Mouse (Mus musculus) neural tube, embryonic 11.5 days (tissue): ENCODE measurements at regions not wholly inside any gene's neighbourhood (a gene's known extent, or its start where the extent isn't known, plus 50 kb on each side); places are given as distances from the start of the nearest gene placed in this dataset.

Source experiments
- ATAC-seq: fragments of 200-750 bp; cut with Nextera tagmentation; 2 replicates; pipeline ENCODE4 v1.8.0; 2017; ENCODE audit warnings: moderate number of reproducible peaks, mild to moderate bottlenecking, moderate TSS enrichment, moderate library complexity; ENCODE audit not compliant: insufficient read depth, low FRiP score, low TSS enrichment
- DNase-seq: peaks from one replicate; pipeline ENCODE4 v3.0.0-alpha.2; 2015; ENCODE audit warnings: low spot score
- H3K27ac ChIP-seq: fragments of 300-500 bp; sonication (generic); 2 replicates; pipeline ENCODE4 v1.5.1; 2014; ENCODE audit warnings: low read depth, mild to moderate bottlenecking, low read length
- H3K27me3 ChIP-seq: fragments of 300-500 bp; sonication (generic); 2 replicates; pipeline ENCODE4 v1.6.1; 2014; ENCODE audit warnings: mild to moderate bottlenecking, low read length, mixed read lengths; ENCODE audit not compliant: control insufficient read depth, insufficient read depth
- H3K36me3 ChIP-seq: fragments of 300-500 bp; sonication (generic); 2 replicates; pipeline ENCODE4 v1.6.1; 2014; ENCODE audit warnings: mild to moderate bottlenecking, low read length, moderate library complexity, mixed read lengths; ENCODE audit not compliant: control insufficient read depth, insufficient read depth
- H3K4me1 ChIP-seq: fragments of 300-500 bp; sonication (generic); 2 replicates; pipeline ENCODE4 v1.6.1; 2014; ENCODE audit warnings: low read length, mixed read lengths; ENCODE audit not compliant: control insufficient read depth, insufficient read depth
- H3K4me2 ChIP-seq: fragments of 300-500 bp; sonication (generic); 2 replicates; pipeline ENCODE4 v1.6.1; 2014; ENCODE audit warnings: low read depth, mild to moderate bottlenecking, moderate library complexity
- H3K4me3 ChIP-seq: fragments of 300-500 bp; sonication (generic); 2 replicates; pipeline ENCODE4 v1.5.1; 2014; ENCODE audit warnings: low read depth, low read length
- H3K9ac ChIP-seq: fragments of 300-500 bp; sonication (generic); 2 replicates; pipeline ENCODE4 v1.6.1; 2014; ENCODE audit warnings: mild to moderate bottlenecking, low read length
- H3K9me3 ChIP-seq: fragments of 300-500 bp; sonication (generic); 2 replicates; pipeline ENCODE4 v1.6.1; 2016; ENCODE audit warnings: low read length; ENCODE audit not compliant: control insufficient read depth
- WGBS: fragments of 180-500 bp; shearing (Covaris S2); extraction: QIAGEN DNeasy Blood & Tissue Kit; methylation state at CpG from one replicate; pipeline ENCODE4 v1.1.7; 2014; 5-methylcytosine and 5-hydroxymethylcytosine counted together

DNA sequence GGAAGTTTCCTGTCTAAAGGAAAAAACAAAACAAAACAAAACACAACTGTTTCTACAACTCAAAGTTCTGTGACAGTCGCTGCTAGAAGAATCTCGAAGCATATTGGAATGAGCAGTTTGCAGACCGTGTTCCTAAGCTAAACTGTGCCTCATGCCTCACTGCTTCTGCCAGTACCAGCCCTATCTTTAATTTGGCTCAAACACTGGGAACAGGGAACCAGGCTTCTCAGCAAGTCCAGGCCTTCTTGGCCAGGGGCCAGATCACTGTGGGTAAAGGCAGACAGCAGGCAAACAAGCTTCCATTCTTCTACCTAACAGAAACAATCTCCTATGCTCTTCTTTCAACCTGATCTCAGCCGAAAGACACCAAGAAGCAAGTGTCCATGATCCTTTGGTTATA is 56.5 kb downstream of the Tmsb4x start:
- H3K4me2 ChIP-seq = no peak overlapping the region
- H3K9me3 ChIP-seq = no peaks in the 10 kb centered on the region
- no peaks in the 10 kb centered on the region for H3K4me1 ChIP-seq
- no peak for DNase-seq
- no peak overlapping the region for H3K9ac ChIP-seq
- H3K36me3 ChIP-seq = no peaks in the 10 kb centered on the region
- 0 out of 2 replicates have a peak, but pooled peaks cover 9% of the 10 kb centered on the region for H3K27me3 ChIP-seq
- H3K4me3 ChIP-seq = no peak overlapping the region
- no peak for ATAC-seq
- 85% methylated on average over 4 of the region's 4 CpGs for WGBS
- H3K27ac ChIP-seq = no peak overlapping the region

DNA sequence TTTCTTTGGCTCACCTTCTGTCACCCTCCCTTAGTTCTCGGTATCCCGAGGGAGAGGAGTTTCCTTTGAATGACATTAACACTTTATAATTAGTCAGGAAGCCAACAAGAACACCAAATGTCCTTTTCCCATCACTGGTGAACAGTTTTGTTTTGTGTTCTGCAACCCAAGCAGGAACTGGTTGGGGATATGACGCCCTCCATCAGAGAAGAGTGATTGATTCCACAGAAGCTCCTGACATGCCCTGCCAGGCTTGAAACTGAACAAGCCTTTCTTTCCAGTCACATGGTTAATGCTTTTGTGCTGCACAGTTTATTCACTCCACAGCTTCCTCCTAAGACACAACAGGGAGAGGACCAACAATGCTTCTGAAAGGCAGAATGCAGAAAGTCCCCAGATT is 57.8 kb downstream of the Tmsb4x start:
- H3K4me1 ChIP-seq = no peaks in the 10 kb centered on the region
- no peak overlapping the region for H3K4me2 ChIP-seq
- no peaks in the 10 kb centered on the region for H3K9me3 ChIP-seq
- DNase-seq (no peak), ATAC-seq (no peak)
- no peak overlapping the region for H3K9ac ChIP-seq
- no peak overlapping the region for H3K27ac ChIP-seq
- H3K27me3 ChIP-seq = 0 out of 2 replicates have a peak, but pooled peaks cover 14% of the 10 kb centered on the region
- H3K4me3 ChIP-seq = no peak overlapping the region
- H3K36me3 ChIP-seq = no peaks in the 10 kb centered on the region
- WGBS = 57% methylated on average over 3 of the region's 3 CpGs

DNA sequence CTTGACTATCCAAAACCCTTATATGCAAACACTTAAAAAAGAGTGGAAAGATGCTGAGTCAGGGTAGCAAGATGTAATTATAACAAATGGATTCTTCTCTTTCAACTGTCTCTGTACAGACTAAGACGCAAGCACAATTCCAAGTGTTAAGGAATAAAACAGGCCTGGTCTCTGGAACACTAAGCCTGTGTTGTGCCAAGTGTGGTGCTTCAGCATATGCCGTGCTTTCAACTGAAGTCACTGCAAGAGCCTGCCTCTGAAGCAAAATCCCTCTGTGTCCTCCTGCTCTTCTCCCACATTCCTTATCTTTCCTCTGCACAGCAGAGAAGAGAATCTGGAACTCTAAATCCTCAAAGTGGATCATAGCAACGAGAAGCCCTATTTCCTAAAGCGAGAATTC is 59.7 kb downstream of the Tmsb4x start:
- Histone ChIP-seq H3K36me3 (no peaks in the 10 kb centered on the region), H3K4me3 (no peak overlapping the region), H3K4me1 (no peaks in the 10 kb centered on the region), H3K9ac (no peak overlapping the region), H3K27me3 (0 out of 2 replicates have a peak, but pooled peaks cover 14% of the 10 kb centered on the region), H3K9me3 (no peaks in the 10 kb centered on the region), H3K4me2 (no peak overlapping the region), H3K27ac (no peak overlapping the region)
- WGBS = 91% methylated on average over 4 of the region's 4 CpGs
- no peak for DNase-seq
- no peak for ATAC-seq

DNA sequence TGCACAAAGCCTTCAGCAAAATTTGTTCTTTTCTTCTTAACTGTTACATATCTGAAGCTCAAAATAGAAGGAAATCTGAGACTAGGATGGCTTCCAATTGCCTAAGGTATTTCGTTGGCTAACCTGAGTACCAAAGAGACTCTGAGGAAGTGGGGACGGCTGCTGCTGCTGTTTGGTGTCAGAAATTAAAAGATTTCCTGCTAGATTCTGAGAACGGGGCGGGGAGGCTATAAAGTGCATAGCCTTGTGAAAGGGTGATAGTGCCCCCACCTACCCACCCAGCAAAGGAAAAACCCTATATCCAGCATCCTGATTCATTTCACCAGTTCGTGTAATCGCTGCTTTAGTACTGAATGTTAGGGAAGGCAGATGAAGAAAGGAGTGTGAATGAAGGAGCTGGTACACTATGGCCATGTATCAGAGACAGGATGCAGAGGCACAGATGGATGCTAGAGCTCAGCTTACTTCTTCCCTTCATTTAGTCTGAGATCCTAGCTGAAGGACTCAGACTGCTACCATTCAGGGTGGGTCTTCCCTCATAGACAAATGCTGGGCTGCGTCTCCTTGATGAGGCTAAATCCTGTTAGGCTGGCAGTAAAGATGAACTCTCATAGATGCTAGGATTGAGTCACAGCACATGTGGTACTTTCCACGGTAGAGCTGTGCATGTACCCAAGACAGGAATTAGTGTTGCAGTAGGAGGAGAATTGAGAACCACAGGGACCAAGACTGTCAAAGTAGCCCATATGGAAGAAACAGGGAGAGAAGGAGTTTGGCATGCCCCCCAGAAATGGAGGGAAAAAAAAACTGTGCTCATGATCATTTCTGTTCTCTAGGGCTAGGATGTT is 62.4 kb downstream of the Tmsb4x start:
- Histone ChIP-seq H3K36me3 (no peaks in the 10 kb centered on the region), H3K27me3 (0 out of 2 replicates have a peak, but pooled peaks cover 11% of the 10 kb centered on the region), H3K4me3 (no peak overlapping the region), H3K9me3 (no peaks in the 10 kb centered on the region), H3K9ac (no peak overlapping the region), H3K4me2 (no peak overlapping the region), H3K27ac (no peak overlapping the region), H3K4me1 (no peaks in the 10 kb centered on the region)
- 81% methylated on average over 8 of the region's 8 CpGs for WGBS
- DNase-seq (no peak), ATAC-seq (no peak)

DNA sequence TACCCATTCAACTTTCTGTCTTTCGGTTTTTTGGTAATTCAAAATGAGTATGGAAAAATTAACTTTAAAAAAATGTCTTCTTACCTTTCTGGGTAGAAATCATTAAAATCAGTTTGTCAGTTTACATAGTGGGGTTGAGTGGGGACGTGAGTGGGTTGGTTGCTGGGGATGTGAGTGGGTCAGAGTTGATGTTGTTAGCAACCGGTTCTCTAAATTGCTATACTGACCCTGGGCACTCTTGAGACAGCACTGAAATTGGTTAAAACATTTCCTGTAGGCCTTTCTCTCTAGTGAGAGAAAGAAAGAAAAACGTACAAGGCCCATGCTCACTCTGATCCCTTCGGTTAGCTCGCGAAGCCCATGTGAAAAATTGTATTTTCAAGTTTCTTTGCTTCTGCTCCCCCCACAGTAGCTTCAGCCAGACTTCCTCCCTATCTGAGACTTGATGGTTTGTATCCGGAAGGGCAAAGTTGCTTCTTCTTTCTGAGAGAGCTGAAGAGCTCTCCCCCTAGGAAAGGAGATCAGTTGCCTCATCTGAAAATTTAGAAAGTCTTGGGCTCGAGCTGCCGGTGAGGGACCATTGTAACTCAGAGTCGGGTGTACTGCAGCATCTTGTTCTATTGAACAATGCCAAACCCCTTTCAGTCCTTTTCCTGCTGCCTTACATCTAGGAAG is 63.5 kb downstream of the Tmsb4x start:
- Histone ChIP-seq H3K36me3 (no peaks in the 10 kb centered on the region), H3K9ac (no peak overlapping the region), H3K4me1 (no peaks in the 10 kb centered on the region), H3K27ac (no peak overlapping the region), H3K4me3 (no peak overlapping the region), H3K9me3 (no peaks in the 10 kb centered on the region), H3K4me2 (no peak overlapping the region), H3K27me3 (0 out of 2 replicates have a peak, but pooled peaks cover 8% of the 10 kb centered on the region)
- DNase-seq = no peak
- no peak for ATAC-seq
- WGBS = 80% methylated on average over 11 of the region's 11 CpGs

DNA sequence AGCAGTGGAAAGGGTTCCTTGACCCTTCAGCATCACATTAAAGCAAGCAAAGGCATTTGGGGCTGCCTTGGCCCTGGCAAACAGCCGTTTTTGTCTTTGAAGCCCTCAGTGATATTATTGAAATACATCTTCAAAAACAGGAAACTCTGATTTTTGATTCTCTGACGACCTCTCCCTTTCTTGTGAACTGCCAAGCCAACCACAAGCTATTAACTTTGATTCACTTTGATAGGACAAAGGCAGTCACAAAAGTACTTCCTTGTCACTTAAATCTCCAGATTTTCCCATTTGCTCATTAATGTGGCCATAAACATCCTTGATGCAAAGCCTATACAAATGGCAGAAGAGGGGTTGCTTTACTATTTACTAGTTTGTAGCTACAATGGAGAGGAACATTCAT is 70.0 kb downstream of the Tmsb4x start:
- Histone ChIP-seq H3K27ac (no peak overlapping the region), H3K4me2 (no peak overlapping the region), H3K27me3 (no peaks in the 10 kb centered on the region), H3K4me3 (no peak overlapping the region), H3K9me3 (no peaks in the 10 kb centered on the region), H3K4me1 (no peaks in the 10 kb centered on the region), H3K36me3 (no peaks in the 10 kb centered on the region), H3K9ac (no peak overlapping the region)
- 78% methylated on average over 2 of the region's 2 CpGs for WGBS
- DNase-seq = no peak
- no peak for ATAC-seq

DNA sequence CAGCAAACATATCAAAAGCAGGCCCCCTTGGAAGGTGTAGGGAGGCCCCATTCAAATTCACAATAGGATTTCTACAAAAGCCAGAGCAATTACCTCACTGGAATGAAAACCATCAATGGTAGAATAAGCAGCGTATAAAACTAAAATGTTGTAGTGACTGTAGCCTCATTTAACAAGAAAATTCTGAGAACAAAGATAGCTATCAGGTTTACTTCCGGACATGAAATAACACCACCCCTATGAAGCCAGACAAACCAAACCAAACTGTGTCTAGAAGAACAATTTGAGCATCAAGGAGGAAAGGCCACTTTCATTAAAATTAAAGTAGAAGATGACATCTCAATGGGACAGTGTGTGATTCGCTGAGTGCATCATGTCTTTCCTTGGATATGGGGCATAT is 74.9 kb downstream of the Tmsb4x start:
- H3K9ac ChIP-seq = no peak overlapping the region
- H3K36me3 ChIP-seq = no peaks in the 10 kb centered on the region
- no peaks in the 10 kb centered on the region for H3K9me3 ChIP-seq
- H3K4me1 ChIP-seq = no peaks in the 10 kb centered on the region
- ATAC-seq (no peak), DNase-seq (no peak)
- no peak overlapping the region for H3K4me3 ChIP-seq
- 94% methylated on average over 3 of the region's 3 CpGs for WGBS
- 0 out of 2 replicates have a peak, but pooled peaks cover 5% of the 10 kb centered on the region for H3K27me3 ChIP-seq
- no peak overlapping the region for H3K27ac ChIP-seq
- H3K4me2 ChIP-seq = no peak overlapping the region

DNA sequence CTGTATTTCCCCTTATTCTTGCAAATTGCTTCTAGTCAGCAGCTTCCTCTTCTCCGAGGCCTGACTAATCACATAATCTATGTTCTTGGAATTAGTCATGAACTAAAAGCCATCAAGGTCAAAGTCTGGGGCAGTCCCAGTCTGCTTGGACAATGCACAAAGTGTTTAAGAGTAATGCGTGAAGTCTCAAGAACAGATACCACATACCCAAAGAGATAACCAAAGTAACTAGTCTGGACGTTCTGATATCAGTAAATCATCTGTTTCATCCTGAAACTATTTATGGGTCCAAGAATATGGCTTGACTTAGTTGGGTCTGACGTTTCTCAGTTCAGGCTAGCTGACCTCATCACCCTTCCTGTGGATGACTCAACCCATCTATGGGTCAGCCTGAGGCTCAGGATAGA is 76.1 kb downstream of the Tmsb4x start:
- no peaks in the 10 kb centered on the region for H3K36me3 ChIP-seq
- 0 out of 2 replicates have a peak, but pooled peaks cover 5% of the 10 kb centered on the region for H3K27me3 ChIP-seq
- 83% methylated on average over 4 of the region's 4 CpGs for WGBS
- no peak for ATAC-seq
- no peaks in the 10 kb centered on the region for H3K4me1 ChIP-seq
- H3K4me3 ChIP-seq = no peak overlapping the region
- no peak overlapping the region for H3K9ac ChIP-seq
- no peak overlapping the region for H3K27ac ChIP-seq
- H3K9me3 ChIP-seq = no peaks in the 10 kb centered on the region
- no peak overlapping the region for H3K4me2 ChIP-seq
- no peak for DNase-seq

DNA sequence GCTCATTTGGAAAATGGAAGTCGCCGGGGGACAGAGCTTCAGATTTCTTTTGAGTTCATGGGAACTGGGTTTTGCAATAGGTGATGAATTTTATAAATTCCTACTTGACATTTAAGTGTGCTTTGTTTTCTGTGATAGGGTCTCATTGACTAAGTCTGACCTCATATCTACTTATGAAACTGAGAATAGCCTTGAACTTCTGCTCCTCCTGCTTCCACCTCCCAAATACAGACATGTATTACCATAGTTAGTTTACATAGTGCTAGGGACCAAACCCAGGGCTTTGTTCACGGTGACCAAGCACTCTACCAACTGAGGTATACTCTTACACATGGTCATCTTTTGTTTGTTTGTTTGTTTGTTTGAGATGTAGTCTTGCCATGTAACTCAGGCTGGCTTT is 77.8 kb downstream of the Tmsb4x start:
- Histone ChIP-seq H3K9me3 (no peaks in the 10 kb centered on the region), H3K4me2 (no peak overlapping the region), H3K4me1 (no peaks in the 10 kb centered on the region), H3K36me3 (no peaks in the 10 kb centered on the region), H3K27ac (no peak overlapping the region), H3K9ac (no peak overlapping the region), H3K4me3 (no peak overlapping the region), H3K27me3 (0 out of 2 replicates have a peak, but pooled peaks cover 5% of the 10 kb centered on the region)
- WGBS = 90% methylated on average over 3 of the region's 3 CpGs
- ATAC-seq (no peak), DNase-seq (no peak)
